Mouse (Mus musculus) urinary bladder, postnatal 36 days (tissue): ENCODE measurements at regions not wholly inside any gene's neighbourhood (a gene's known extent, or its start where the extent isn't known, plus 50 kb on each side); places are given as distances from the start of the nearest gene placed in this dataset.

ENCODE experiments used
- DNase-seq, 2 experiments: peaks; one replicate each; pipeline ENCODE4 v3.0.0; 2022; ENCODE audit warnings: low spot score in 2 of 2, mixed read lengths in 1 of 2

- no peak for DNase-seq
These were observed 62.7 kb downstream of the Smim20 start for GRCm38 (mm10) chr5:53329591-53329990.

GRCm38 (mm10) chr5:53336704-53337103, 69.8 kb downstream of the Smim20 start:
- no peak for DNase-seq

GRCm38 (mm10) chr5:53337816-53338215, 70.9 kb downstream of the Smim20 start:
- no peak for DNase-seq

GRCm38 (mm10) chr5:53345164-53345563, 78.3 kb downstream of the Smim20 start:
- DNase-seq, result no peak

GRCm38 (mm10) chr5:53346028-53346427, 79.1 kb downstream of the Smim20 start:
- peak; percentile 31 to 73 for DNase-seq

GRCm38 (mm10) chr5:53346756-53347155, 79.9 kb downstream of the Smim20 start:
- DNase-seq, result no peak

GRCm38 (mm10) chr5:53352852-53353251, 86.0 kb downstream of the Smim20 start:
- DNase-seq, result no peak

- no peak for DNase-seq
These were observed 87.4 kb downstream of the Smim20 start for GRCm38 (mm10) chr5:53354296-53354695.

- DNase-seq, result peak; percentile 71 to 80
These were observed 88.2 kb downstream of the Smim20 start for GRCm38 (mm10) chr5:53355069-53355468.

GRCm38 (mm10) chr5:53357086-53357608, 90.3 kb downstream of the Smim20 start:
- DNase-seq, result no peak

GRCm38 (mm10) chr5:53358181-53358580, 91.3 kb downstream of the Smim20 start:
- DNase-seq, result no peak

- DNase-seq, result no peak
These were observed 93.0 kb downstream of the Smim20 start for GRCm38 (mm10) chr5:53359887-53360286.

- DNase-seq, result no peak
These were observed 94.4 kb downstream of the Smim20 start for GRCm38 (mm10) chr5:53361295-53361694.

- no peak for DNase-seq
These were observed 97.0 kb downstream of the Smim20 start for GRCm38 (mm10) chr5:53363898-53364297.

- no peak for DNase-seq
These were observed 98.9 kb upstream of the Rbpj start for GRCm38 (mm10) chr5:53366882-53367561.

- no peak for DNase-seq
These were observed 95.7 kb upstream of the Rbpj start for GRCm38 (mm10) chr5:53370272-53370671.

GRCm38 (mm10) chr5:53371638-53372037, 94.3 kb upstream of the Rbpj start:
- peak; percentile 54 to 70 for DNase-seq

- no peak for DNase-seq
These were observed 92.6 kb upstream of the Rbpj start for GRCm38 (mm10) chr5:53373315-53373714.

- DNase-seq, result no peak
These were observed 89.1 kb upstream of the Rbpj start for GRCm38 (mm10) chr5:53376856-53377255.

- DNase-seq, result no peak
These were observed 88.3 kb upstream of the Rbpj start for GRCm38 (mm10) chr5:53377698-53378097.

- DNase-seq, result no peak
These were observed 87.8 kb upstream of the Rbpj start for GRCm38 (mm10) chr5:53378106-53378505.

GRCm38 (mm10) chr5:53378599-53378998, 87.4 kb upstream of the Rbpj start:
- no peak for DNase-seq

- DNase-seq, result peak in 1 of 2 experiments; percentile 43
These were observed 86.3 kb upstream of the Rbpj start for GRCm38 (mm10) chr5:53379612-53380011.

- no peak for DNase-seq
These were observed 85.7 kb upstream of the Rbpj start for GRCm38 (mm10) chr5:53380203-53380602.
